Mouse (Mus musculus): ENCODE measurements at regions not wholly inside any gene's neighbourhood (a gene's known extent, or its start where the extent isn't known, plus 50 kb on each side); places are given as distances from the start of the nearest gene placed in this dataset.

GRCm38 (mm10) chr6:117653886-117654425, 187.0 kb upstream of the Zfp637 start:
- TF ChIP-seq EP300 (IDR thresholded peaks at IDR 0.05; ENCODE audit: low read depth in 1 of 2, low read length in 2 of 2) (no peak), POLR2AphosphoS5 (IDR thresholded peaks at IDR 0.05; ENCODE audit: borderline replicate concordance, low read depth, low read length) (no peak), CTCF (IDR thresholded peaks at IDR 0.05 in 2 of 3, conservative IDR thresholded peaks at IDR 0.05 in 1 of 3; ENCODE audit: control insufficient read depth in 1 of 3, insufficient read depth in 1 of 3, low read depth in 2 of 3, low read length in 3 of 3, poor library complexity in 1 of 3, severe bottlenecking in 1 of 3) (no peak), POLR2AphosphoS2 (IDR thresholded peaks at IDR 0.05; ENCODE audit: low read length) (no peak), MXI1 (IDR thresholded peaks at IDR 0.05; ENCODE audit: low read depth, low read length) (no peak), TCF12 (IDR thresholded peaks at IDR 0.05; ENCODE audit: low read depth, low read length) (no peak), ELF1 (IDR thresholded peaks at IDR 0.05; ENCODE audit: low read depth, low read length) (no peak), CHD2 (IDR thresholded peaks at IDR 0.05; ENCODE audit: low read length) (no peak), ZMIZ1 (IDR thresholded peaks at IDR 0.05; ENCODE audit: low read depth, low read length) (no peak), E2F4 (IDR thresholded peaks at IDR 0.05; ENCODE audit: borderline replicate concordance, low read depth, low read length) (no peak), MEF2A (IDR thresholded peaks at IDR 0.05; ENCODE audit: extremely low read depth, insufficient replicate concordance, low read depth, low read length, poor library complexity, severe bottlenecking) (no peak), TAL1 (IDR thresholded peaks at IDR 0.05; ENCODE audit: low read length) (no peak)
